Comparison of ENCODE assay signal across 8 mouse cellular contexts in genomic region chr2:84387394-84388022, GRCm38 (mm10). TPM values are rescaled to one million over a fixed set of nuclear protein-coding genes. Genes with fewer than 3 reads are reported as not detected.
DNase-seq lines count a peak whose midpoint lies in the region; ATAC-seq and TF ChIP-seq lines count a peak whose summit lies in the region.

No protein-coding gene starts in this region.

- H3K36me3 ChIP-seq in lung, embryonic 16.5 days (ENCODE audit: control insufficient read depth, insufficient read depth, low read length), result no peaks in the 10 kb centered on the region
- no peaks in the 10 kb centered on the region for H3K36me3 ChIP-seq in liver, embryonic 12.5 days
- H3K36me3 ChIP-seq in small intestine, adult 2 months (ENCODE audit: control insufficient read depth, insufficient read depth, low read length), result no peaks in the 10 kb centered on the region

- peaks cover 6% of the 10 kb centered on the region; the same call in 1 of the 2 replicates for H3K4me1 ChIP-seq in lung, embryonic 16.5 days (replicated peaks; ENCODE audit: control insufficient read depth, insufficient read depth, low read length)
- H3K4me1 ChIP-seq in liver, embryonic 12.5 days, result peaks cover 33% of the 10 kb centered on the region
- no peaks in the 10 kb centered on the region; the same call in 1 of the 2 replicates for H3K4me1 ChIP-seq in small intestine, adult 2 months (ENCODE audit: control insufficient read depth, insufficient read depth, insufficient read length, low read length)

- no peak for ATAC-seq in lung, embryonic 16.5 days (ENCODE audit: low read depth)
- no peak for ATAC-seq in liver, embryonic 12.5 days
- ATAC-seq in cerebellum, adult (ENCODE audit: insufficient number of reproducible peaks, low FRiP score, low TSS enrichment), result no peak

- no peak overlapping the region for H3K4me3 ChIP-seq in lung, embryonic 16.5 days (ENCODE audit: low read length)
- H3K4me3 ChIP-seq in liver, embryonic 12.5 days, result peak overlapping the region; percentile 43
- peak overlapping the region; percentile 22; the same call in 1 of the 2 replicates for H3K4me3 ChIP-seq in small intestine, adult 2 months (ENCODE audit: low read depth, low read length)

- H3K4me2 ChIP-seq in lung, embryonic 16.5 days (ENCODE audit: low read depth, low read length), result peak overlapping the region; percentile 23
- peak overlapping the region; percentile 57 for H3K4me2 ChIP-seq in liver, embryonic 12.5 days

- no peak for TF ChIP-seq POLR2A in small intestine, adult 2 months (IDR thresholded peaks at IDR 0.05; ENCODE audit: low read depth, low read length)

- no peaks in the 10 kb centered on the region for H3K9me3 ChIP-seq in lung, embryonic 16.5 days (ENCODE audit: control insufficient read depth, low read length)
- H3K9me3 ChIP-seq in liver, embryonic 12.5 days (replicated peaks), result no peaks in the 10 kb centered on the region

- 57% methylated on average over 11 of the region's 11 CpGs for WGBS in lung, embryonic 16.5 days
- WGBS in liver, embryonic 12.5 days (ENCODE audit: insufficient replicate concordance), result 24% methylated on average over 11 of the region's 11 CpGs
- WGBS in small intestine, adult 2 months, result 68% methylated on average over 11 of the region's 11 CpGs

- no peaks in the 10 kb centered on the region for H3K27me3 ChIP-seq in lung, embryonic 16.5 days (ENCODE audit: control insufficient read depth, insufficient read depth, low read depth, low read length)
- H3K27me3 ChIP-seq in liver, embryonic 12.5 days (replicated peaks), result no peaks in the 10 kb centered on the region
- H3K27me3 ChIP-seq in small intestine, adult 2 months (ENCODE audit: control insufficient read depth, insufficient read depth, low read length), result no peaks in the 10 kb centered on the region

- H3K27ac ChIP-seq in lung, embryonic 16.5 days (ENCODE audit: low read length), result no peak overlapping the region
- 0 out of 2 replicates have a peak overlapping the region, but pooled peaks have one; percentile 3 for H3K27ac ChIP-seq in liver, embryonic 12.5 days
- no peak overlapping the region for H3K27ac ChIP-seq in small intestine, adult 2 months (ENCODE audit: insufficient read depth, low read depth, low read length)

- DNase-seq in adrenal gland, postnatal 14 days, result peak; percentile 6
- no peak for DNase-seq in adrenal gland, postnatal 25 days
- DNase-seq in lung, postnatal 14 days, result no peak
- DNase-seq in layer of hippocampus, adult 18-20 months (ENCODE audit: low spot score in 2 of 2), result no peak

- no peak overlapping the region for H3K9ac ChIP-seq in lung, embryonic 16.5 days (ENCODE audit: low read length)
- peak overlapping the region; percentile 22; the same call in 1 of the 2 replicates for H3K9ac ChIP-seq in liver, embryonic 12.5 days

- TF ChIP-seq CTCF in small intestine, adult 2 months (IDR thresholded peaks at IDR 0.05; ENCODE audit: extremely low read depth, insufficient read length, insufficient replicate concordance, low read depth, low read length), result no peak

RNA-seq across cellular contexts. Expression of gene Calcrl, which starts 37.7 kb away (rescaled TPM):
- total RNA-seq in adrenal gland, postnatal 14 days (2021), result 28.1 and 38.0 TPM in 2 replicates
- 22.6 and 25.0 TPM in 2 replicates for total RNA-seq in adrenal gland, postnatal 25 days (2021)
- polyA plus RNA-seq in lung, embryonic 16.5 days (2015; fragmentation: Nextera tagmentation; extraction: Ambion mirVana), result 110 and 111 TPM in 2 replicates
- polyA plus RNA-seq in liver, embryonic 12.5 days (2016; fragmentation: Nextera tagmentation; extraction: Ambion mirVana), result 22.1 and 24.6 TPM in 2 replicates
- polyA plus RNA-seq in small intestine, adult 2 months (2012; rRNA removed), result 0.37 and 0.81 TPM in 2 replicates
- 1 to 10 TPM; 6.9 to 8.5 TPM for total RNA-seq in layer of hippocampus, adult 18-20 months (2021)
